Mouse (Mus musculus): ENCODE measurements around the gene Stxbp3.

DNA sequence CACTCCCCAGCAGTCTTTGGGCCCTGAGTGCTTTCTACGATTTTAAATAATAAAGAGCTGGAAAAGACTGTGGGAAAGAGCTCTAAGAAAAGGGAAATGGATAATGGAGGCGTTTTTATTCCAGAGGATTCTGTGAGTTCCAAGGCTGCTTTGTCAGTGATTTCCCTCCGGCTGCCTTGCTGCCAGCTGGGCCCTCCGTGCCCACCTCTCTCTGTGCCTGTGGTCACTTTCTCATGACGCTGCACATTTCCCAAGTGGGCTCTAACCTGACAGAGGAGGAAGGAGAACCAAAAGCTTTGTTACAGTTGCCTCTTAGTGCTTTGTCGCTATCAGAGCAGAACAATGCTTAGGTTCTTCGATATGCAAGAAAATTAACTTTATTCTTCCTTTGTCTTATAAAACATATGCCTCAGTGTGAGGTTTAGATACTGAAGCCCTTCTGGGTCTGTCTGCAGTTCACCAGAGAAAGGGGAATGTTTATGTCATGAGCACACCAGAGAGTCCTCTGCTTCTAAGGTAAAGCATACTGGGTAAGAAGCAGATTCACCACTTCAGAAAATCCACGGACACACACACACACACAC, 44.5 kb upstream of the Stxbp3 start:
- TF ChIP-seq CTCF (IDR thresholded peaks at IDR 0.05; ENCODE audit: low read depth) = no peak
- TF ChIP-seq EP300 (IDR thresholded peaks at IDR 0.05; ENCODE audit: low read depth) = no peak
